Mouse (Mus musculus) MEL (cell line): ENCODE measurements around the gene Gck. TPM values are rescaled to one million over a fixed set of nuclear protein-coding genes. Genes with fewer than 3 reads are reported as not detected.

Experiments
- DNase-seq: peaks from one replicate; pipeline ENCODE4 v3.0.0; 2011; ENCODE audit warnings: low read depth, low spot score
- H3K27ac ChIP-seq: 2 replicates; pipeline ENCODE4 v1.5.1; 2012; ENCODE audit warnings: low read depth, mild to moderate bottlenecking, control low read depth, low read length, moderate library complexity; ENCODE audit not compliant: control insufficient read depth
- H3K27me3 ChIP-seq, 2 experiments: fragments of 150-350 bp in 1 of 2; sonication (generic) in 1 of 2; 2 replicates each; pipeline ENCODE4 v1.6.1; 2012; ENCODE audit warnings: low read length in 2 of 2, mild to moderate bottlenecking in 2 of 2, improper control_type of control experiment in 1 of 2, moderate library complexity in 1 of 2; ENCODE audit not compliant: insufficient read depth in 2 of 2, control insufficient read depth in 1 of 2
- H3K36me3 ChIP-seq, 2 experiments: 2 replicates each; pipeline ENCODE4 v1.6.1; 2012 to 2014; ENCODE audit warnings: low read length in 2 of 2, improper control_type of control experiment in 1 of 2, inconsistent platforms in 1 of 2, mild to moderate bottlenecking in 1 of 2; ENCODE audit not compliant: insufficient read depth in 2 of 2, control insufficient read depth in 1 of 2
- H3K4me1 ChIP-seq, 2 experiments: fragments of 150-350 bp in 1 of 2; sonication (generic) in 1 of 2; 2 replicates each; pipeline ENCODE4 v1.6.1; 2012; ENCODE audit warnings: low read length in 2 of 2, improper control_type of control experiment in 1 of 2, mild to moderate bottlenecking in 1 of 2; ENCODE audit not compliant: insufficient read depth in 2 of 2, control insufficient read depth in 1 of 2
- H3K4me3 ChIP-seq, 2 experiments: fragments of 150-350 bp in 1 of 2; sonication (generic) in 1 of 2; 2 replicates each; pipeline ENCODE4 v1.5.1; 2012; ENCODE audit warnings: low read depth in 2 of 2, low read length in 2 of 2, mild to moderate bottlenecking in 2 of 2, moderate library complexity in 2 of 2, control low read depth in 1 of 2, improper control_type of control experiment in 1 of 2; ENCODE audit not compliant: control insufficient read depth in 1 of 2, insufficient read depth in 1 of 2
- H3K79me2 ChIP-seq: 2 replicates; pipeline ENCODE4 v1.6.1; 2012; ENCODE audit warnings: mild to moderate bottlenecking, low read length, moderate library complexity; ENCODE audit not compliant: control insufficient read depth, poor library complexity, insufficient read depth
- H3K9ac ChIP-seq: 2 replicates; pipeline ENCODE4 v1.6.1; 2012; ENCODE audit warnings: low read depth, mild to moderate bottlenecking, control low read depth, low read length, moderate library complexity; ENCODE audit not compliant: control insufficient read depth, poor library complexity, severe bottlenecking
- H3K9me3 ChIP-seq: fragments of 150-350 bp; sonication (generic); replicated peaks from 2 replicates; pipeline ENCODE4 v1.6.1; 2012; ENCODE audit warnings: mild to moderate bottlenecking, low read length, improper control_type of control experiment, moderate library complexity; ENCODE audit not compliant: insufficient read depth
- CTCF ChIP-seq, 3 experiments: IDR thresholded peaks in 2 of 3; conservative IDR thresholded peaks in 1 of 3; 2 replicates each; pipeline ENCODE4 v1.5.1; 2011 to 2012; ENCODE audit warnings: low read length in 3 of 3, low read depth in 2 of 3, mild to moderate bottlenecking in 2 of 3, improper control_type of control experiment in 1 of 3, inconsistent platforms in 1 of 3, mixed read lengths in 1 of 3, moderate library complexity in 1 of 3; ENCODE audit not compliant: control insufficient read depth in 1 of 3, insufficient read depth in 1 of 3, poor library complexity in 1 of 3, severe bottlenecking in 1 of 3
- ELF1 ChIP-seq: IDR thresholded peaks from 2 replicates; pipeline ENCODE4 v1.6.1; 2014; ENCODE audit warnings: low read depth, mild to moderate bottlenecking, inconsistent platforms, low read length, improper control_type of control experiment, moderate library complexity
- EP300 ChIP-seq, 2 experiments: IDR thresholded peaks; 2 replicates each; pipeline ENCODE4 v1.6.1; 2011; ENCODE audit warnings: improper control_type of control experiment in 2 of 2, low read length in 2 of 2, low read depth in 1 of 2, mild to moderate bottlenecking in 1 of 2
- MAFK ChIP-seq: IDR thresholded peaks from 2 replicates; pipeline ENCODE4 v1.6.1; 2011; ENCODE audit warnings: low read depth, mild to moderate bottlenecking, low read length, improper control_type of control experiment, borderline replicate concordance
- MAX ChIP-seq: IDR thresholded peaks from 2 replicates; pipeline ENCODE4 v1.6.1; 2011; ENCODE audit warnings: low read length, improper control_type of control experiment
- MYC ChIP-seq: IDR thresholded peaks from 2 replicates; pipeline ENCODE4 v1.6.1; 2011; ENCODE audit warnings: low read depth, mild to moderate bottlenecking, low read length, improper control_type of control experiment, moderate library complexity
- POLR2A ChIP-seq, 2 experiments: IDR thresholded peaks; 2 replicates each; pipeline ENCODE4 v1.6.1; 2011 to 2012; ENCODE audit warnings: low read length in 2 of 2, mild to moderate bottlenecking in 2 of 2, control low read depth in 1 of 2, improper control_type of control experiment in 1 of 2, low read depth in 1 of 2, moderate library complexity in 1 of 2; ENCODE audit not compliant: control insufficient read depth in 1 of 2, insufficient read depth in 1 of 2, poor library complexity in 1 of 2
- POLR2AphosphoS2 ChIP-seq: IDR thresholded peaks from 2 replicates; pipeline ENCODE4 v1.6.1; 2011; ENCODE audit warnings: low read length, improper control_type of control experiment
- POLR2AphosphoS5 ChIP-seq: IDR thresholded peaks from 2 replicates; pipeline ENCODE4 v1.6.1; 2012; ENCODE audit warnings: low read depth, borderline replicate concordance, mild to moderate bottlenecking, inconsistent platforms, low read length, moderate library complexity, mixed read lengths
- TCF12 ChIP-seq: IDR thresholded peaks from 2 replicates; pipeline ENCODE4 v1.6.1; 2014; ENCODE audit warnings: low read depth, mild to moderate bottlenecking, inconsistent platforms, low read length, improper control_type of control experiment, moderate library complexity
- ZKSCAN1 ChIP-seq: IDR thresholded peaks from 2 replicates; pipeline ENCODE4 v1.6.1; 2012; ENCODE audit warnings: low read depth, mild to moderate bottlenecking, inconsistent platforms, low read length, improper control_type of control experiment, moderate library complexity
- ZMIZ1 ChIP-seq: IDR thresholded peaks from 2 replicates; pipeline ENCODE4 v1.6.1; 2012; ENCODE audit warnings: low read depth, mild to moderate bottlenecking, inconsistent platforms, low read length, improper control_type of control experiment, moderate library complexity
- ZNF384 ChIP-seq: IDR thresholded peaks from 2 replicates; pipeline ENCODE4 v1.6.1; 2012; ENCODE audit warnings: low read depth, mild to moderate bottlenecking, inconsistent platforms, low read length, improper control_type of control experiment
- polyA plus RNA-seq, 2 experiments: library from polyadenylated mRNA; stranded (reverse) in 1 of 2; unstranded in 1 of 2; fragments of >175 nt in 1 of 2; fragments of >200 nt in 1 of 2; gene quantifications; 2 replicates each; pipeline versions ENCODE4 v1.2.1 to v1.2.4; 2012; ENCODE audit warnings: low replicate concordance in 2 of 2, low read depth in 1 of 2; ENCODE audit not compliant: insufficient read length in 2 of 2, insufficient read depth in 1 of 2, missing spikeins in 1 of 2
- total RNA-seq: library from RNA; depleted of rRNA; stranded (reverse); fragments of 300-350 nt; gene quantifications from 2 replicates; pipeline ENCODE4 v1.2.3, GENCODE M21; 2012

Gck gene
- total and polyA plus RNA-seq, 3 experiments: not detected

- Histone ChIP-seq H3K4me3 (no peak overlapping the region), H3K4me1 (no peaks in the 10 kb centered on the region), H3K27ac (no peak overlapping the region), H3K36me3 (no peaks in the 10 kb centered on the region; a peak in 1 of 4 replicates), H3K79me2 (no peaks in the 10 kb centered on the region), H3K9ac (no peak overlapping the region), H3K27me3 (no peaks in the 10 kb centered on the region), H3K9me3 (no peaks in the 10 kb centered on the region)
- TF ChIP-seq MYC (no peak), CTCF (IDR thresholded peaks at IDR 0.05 in 2 of 3, conservative IDR thresholded peaks at IDR 0.05 in 1 of 3; ENCODE audit: control insufficient read depth in 1 of 3, insufficient read depth in 1 of 3, low read depth in 2 of 3, low read length in 3 of 3, poor library complexity in 1 of 3, severe bottlenecking in 1 of 3) (no peak), POLR2AphosphoS5 (no peak), POLR2AphosphoS2 (no peak)
- DNase-seq: no peak
Observed at GRCm38 (mm10) chr11:5868324-5868723, 81.6 kb downstream of the Gck start.

GRCm38 (mm10) chr11:5867196-5867595, 82.7 kb downstream of the Gck start:
- H3K27ac ChIP-seq: no peak overlapping the region
- H3K4me3 ChIP-seq: no peak overlapping the region
- no peaks in the 10 kb centered on the region for H3K9me3 ChIP-seq
- no peak overlapping the region for H3K9ac ChIP-seq
- DNase-seq: no peak
- no peaks in the 10 kb centered on the region for H3K79me2 ChIP-seq
- H3K4me1 ChIP-seq: no peaks in the 10 kb centered on the region
- TF ChIP-seq MAFK (no peak), POLR2A (IDR thresholded peaks at IDR 0.05; ENCODE audit: control insufficient read depth in 1 of 2, insufficient read depth in 1 of 2, low read depth in 1 of 2, low read length in 2 of 2, poor library complexity in 1 of 2) (no peak), ZNF384 (no peak), ZMIZ1 (no peak), ZKSCAN1 (no peak), MYC (no peak), TCF12 (no peak)
- no peaks in the 10 kb centered on the region; a peak in 1 of 4 replicates for H3K36me3 ChIP-seq
- H3K27me3 ChIP-seq: no peaks in the 10 kb centered on the region

GRCm38 (mm10) chr11:5862394-5863105, 87.3 kb downstream of the Gck start:
- H3K4me3 ChIP-seq: no peak overlapping the region
- H3K9ac ChIP-seq: no peak overlapping the region
- peaks cover 0 to 2% of the 10 kb centered on the region in 2 experiments; a peak in 2 of 4 replicates for H3K27me3 ChIP-seq
- TF ChIP-seq MAFK (no peak), ELF1 (no peak), EP300 (IDR thresholded peaks at IDR 0.05; ENCODE audit: low read depth in 1 of 2, low read length in 2 of 2) (no peak), MAX (no peak)
- TF ChIP-seq, all 39 proteins: peak for 0
- Histone ChIP-seq H3K79me2 (no peaks in the 10 kb centered on the region), H3K4me1 (no peaks in the 10 kb centered on the region), H3K9me3 (no peaks in the 10 kb centered on the region), H3K36me3 (no peaks in the 10 kb centered on the region), H3K27ac (no peak overlapping the region)
- no peak for DNase-seq
